Mouse (Mus musculus) erythroblast, adult 5-6 weeks (primary cell): ENCODE results near the gene Cc2d1b. TPM values are rescaled to one million over a fixed set of nuclear protein-coding genes. Genes with fewer than 3 reads are reported as not detected.

ENCODE experiments used
- ATAC-seq: replicated peaks from 2 replicates; pipeline ENCODE4 v1.8.0; 2016; ENCODE audit warnings: moderate number of reproducible peaks, mild to moderate bottlenecking, moderate TSS enrichment, inconsistent platforms; ENCODE audit not compliant: poor library complexity, low FRiP score, severe bottlenecking
- total RNA-seq, 2 experiments: library from RNA; stranded (forward) in 1 of 2; stranded (reverse) in 1 of 2; fragments of 150-400 nt in 1 of 2; fragments of 200-764, 138-1000 nt in 1 of 2; gene quantifications; 2 replicates each; pipeline versions ENCODE4 v1.2.3 to v1.2.4; 2015 to 2017; ENCODE audit warnings: low replicate concordance in 2 of 2

The Cc2d1b gene
- total RNA-seq, 2 experiments from 2014 or later, result 2.7 to 8.3 TPM

DNA sequence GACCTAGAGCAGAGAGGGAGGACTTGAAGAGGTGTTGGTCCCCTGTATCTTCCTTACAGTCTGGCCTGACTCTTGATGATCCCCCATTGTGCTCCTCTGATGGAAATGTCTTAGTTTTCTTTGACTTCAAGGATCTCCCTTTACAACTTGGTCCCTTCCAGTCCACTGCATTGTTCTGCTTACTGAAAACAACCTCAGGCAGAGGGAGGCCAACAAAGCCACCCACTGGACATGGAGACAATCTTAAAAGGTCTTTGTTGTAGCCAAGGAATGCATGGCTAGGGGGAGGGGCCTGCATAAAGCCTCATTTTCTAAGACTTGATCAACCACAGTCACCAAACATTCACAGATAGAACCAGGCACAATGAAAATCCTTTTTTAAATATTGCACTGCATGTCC, 15.4 kb downstream of the Cc2d1b start:
- no peak for ATAC-seq

DNA sequence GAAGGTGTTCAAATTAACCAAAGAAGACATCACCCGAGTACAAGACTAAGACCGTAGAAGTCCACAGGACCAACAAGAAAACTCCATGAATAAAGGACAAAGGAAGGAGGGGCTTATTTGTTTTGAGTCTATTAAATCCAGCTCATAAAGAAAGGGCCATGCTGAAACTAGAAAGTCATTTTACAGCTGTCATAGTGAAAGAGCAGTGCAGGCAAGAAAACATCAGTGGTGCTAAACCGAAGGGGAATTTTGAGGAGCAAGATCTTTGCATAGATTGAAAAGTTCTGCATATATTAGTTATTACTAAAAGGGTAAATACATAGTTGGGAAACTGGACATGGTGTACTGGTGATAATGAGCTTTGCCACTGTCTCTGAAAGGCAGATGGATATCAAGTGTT, 18.0 kb downstream of the Cc2d1b start:
- no peak for ATAC-seq

DNA sequence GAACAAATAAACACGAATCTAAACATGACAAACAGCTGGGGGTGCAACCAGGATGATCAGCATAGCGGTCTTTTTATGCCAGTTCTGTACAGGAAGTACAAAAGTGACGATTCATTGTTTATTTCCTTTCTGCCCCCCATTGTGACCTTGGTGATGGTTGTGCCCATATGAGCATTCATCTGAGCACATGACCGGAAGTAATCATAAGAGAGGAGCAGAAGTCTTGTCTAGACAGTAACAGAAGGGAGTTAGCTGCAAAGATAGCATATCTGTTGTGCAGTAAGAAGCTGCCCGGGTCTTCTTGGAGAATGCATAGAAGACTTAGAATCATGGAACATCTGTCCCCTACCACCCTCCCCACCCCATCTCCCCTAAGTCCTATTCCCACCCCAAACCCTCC, 19.0 kb downstream of the Cc2d1b start:
- ATAC-seq, result no peak

DNA sequence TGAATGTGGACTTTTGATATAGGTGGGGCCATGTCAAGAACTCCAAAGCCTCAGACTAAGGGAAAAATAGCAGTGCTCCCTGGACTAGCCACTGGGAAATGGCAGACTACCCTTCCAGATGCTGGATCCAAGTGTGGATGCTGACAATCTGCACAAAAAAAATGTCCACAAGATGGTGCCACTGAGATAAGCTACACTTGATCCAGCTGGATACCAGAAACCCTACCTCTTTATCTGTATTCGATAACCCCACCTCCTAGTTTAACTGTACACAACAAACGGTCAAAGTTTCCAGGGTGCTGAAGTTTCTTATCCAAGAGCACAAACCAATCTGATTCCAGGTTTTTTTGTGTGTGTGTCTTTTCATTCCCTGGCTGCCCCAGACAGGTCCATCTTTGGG, 44.7 kb downstream of the Cc2d1b start:
- ATAC-seq, result no peak

Other genes with a start within 250 kb of the Cc2d1b start
- gene Shisal2a, start 236.6 kb upstream of the Cc2d1b start, total RNA-seq (2015; ENCODE audit: low replicate concordance), result not detected in 2 replicates
- gene Shisal2a, start 236.6 kb upstream of the Cc2d1b start, total RNA-seq (2017; ENCODE audit: low replicate concordance), result not detected in 2 replicates
- gene Gpx7, start 213.0 kb upstream of the Cc2d1b start, total RNA-seq (2015; ENCODE audit: low replicate concordance), result not detected in 2 replicates
- not detected in 2 replicates for gene Gpx7, start 213.0 kb upstream of the Cc2d1b start, total RNA-seq (2017; ENCODE audit: low replicate concordance)
- gene Tut4, start 160.5 kb upstream of the Cc2d1b start, total RNA-seq (2015; ENCODE audit: low replicate concordance), result 11.1 and 13.1 TPM in 2 replicates
- 8.4 and 18.3 TPM in 2 replicates for gene Tut4, start 160.5 kb upstream of the Cc2d1b start, total RNA-seq (2017; ENCODE audit: low replicate concordance)
- 12.9 and 19.2 TPM in 2 replicates for gene Prpf38a, start 40.6 kb upstream of the Cc2d1b start, total RNA-seq (2015; ENCODE audit: low replicate concordance)
- gene Prpf38a, start 40.6 kb upstream of the Cc2d1b start, total RNA-seq (2017; ENCODE audit: low replicate concordance), result 37.7 and 46.8 TPM in 2 replicates
- gene Orc1, start 40.5 kb upstream of the Cc2d1b start, total RNA-seq (2015; ENCODE audit: low replicate concordance), result 9.8 and 11.3 TPM in 2 replicates
- 16.6 and 22.4 TPM in 2 replicates for gene Orc1, start 40.5 kb upstream of the Cc2d1b start, total RNA-seq (2017; ENCODE audit: low replicate concordance)
- not detected in 2 replicates for gene 3110021N24Rik, start 99.7 kb downstream of the Cc2d1b start, total RNA-seq (2015; ENCODE audit: low replicate concordance)
- not detected in 2 replicates for gene 3110021N24Rik, start 99.7 kb downstream of the Cc2d1b start, total RNA-seq (2017; ENCODE audit: low replicate concordance)
- 1.3 TPM in 1 of 2 replicates, not detected in the other for gene Zfyve9, start 160.9 kb downstream of the Cc2d1b start, total RNA-seq (2015; ENCODE audit: low replicate concordance)
- 1.7 and 1.8 TPM in 2 replicates for gene Zfyve9, start 160.9 kb downstream of the Cc2d1b start, total RNA-seq (2017; ENCODE audit: low replicate concordance)
- 17.1 and 21.7 TPM in 2 replicates for gene Btf3l4, start 213.7 kb downstream of the Cc2d1b start, total RNA-seq (2015; ENCODE audit: low replicate concordance)
- gene Btf3l4, start 213.7 kb downstream of the Cc2d1b start, total RNA-seq (2017; ENCODE audit: low replicate concordance), result 12.0 and 18.3 TPM in 2 replicates
- 11.5 and 11.9 TPM in 2 replicates for gene Txndc12, start 214.7 kb downstream of the Cc2d1b start, total RNA-seq (2015; ENCODE audit: low replicate concordance)
- gene Txndc12, start 214.7 kb downstream of the Cc2d1b start, total RNA-seq (2017; ENCODE audit: low replicate concordance), result 9.5 and 14.5 TPM in 2 replicates
- 2.1 and 12.7 TPM in 2 replicates for gene Kti12, start 227.8 kb downstream of the Cc2d1b start, total RNA-seq (2015; ENCODE audit: low replicate concordance)
- gene Kti12, start 227.8 kb downstream of the Cc2d1b start, total RNA-seq (2017; ENCODE audit: low replicate concordance), result 2.6 and 2.8 TPM in 2 replicates
- not detected in 2 replicates for gene A730015C16Rik, start 228.7 kb downstream of the Cc2d1b start, total RNA-seq (2015; ENCODE audit: low replicate concordance)
- not detected in 2 replicates for gene A730015C16Rik, start 228.7 kb downstream of the Cc2d1b start, total RNA-seq (2017; ENCODE audit: low replicate concordance)